Mouse (Mus musculus): ENCODE measurements around the gene Ucma. TPM values are rescaled to one million over a fixed set of nuclear protein-coding genes. Genes with fewer than 3 reads are reported as not detected.

The Ucma gene
- not detected in 2 replicates for total RNA-seq (2023)

DNA sequence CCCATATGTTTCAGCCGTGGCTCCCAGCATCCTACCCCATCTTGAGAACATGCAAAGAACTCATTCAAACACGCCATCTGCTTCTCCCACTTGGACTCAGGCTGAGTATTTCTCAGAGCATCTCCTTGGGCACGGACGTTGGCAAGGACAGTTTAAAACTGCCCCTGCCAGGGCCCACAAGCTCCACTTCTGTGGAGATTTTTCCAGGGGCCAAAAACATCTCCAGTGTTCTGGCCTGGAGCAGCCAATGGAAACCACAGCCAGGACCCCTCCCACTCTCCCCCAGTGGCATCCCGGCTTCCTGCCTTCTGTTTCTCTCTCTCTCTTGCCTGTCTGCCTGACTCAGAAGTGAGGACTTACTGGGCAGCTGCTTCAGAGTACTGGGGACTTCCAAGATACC is at the start of gene Ucma:
Ucma (plus strand) TSS at position 316 of the 400 bp plus-strand sequence.

GRCm38 (mm10) chr2:5012491-5013324 is 36.8 kb downstream of the Ucma start, which contains the start of gene Mcm10:
Gene Mcm10 (minus strand): TSS chr2:5012791.

Other genes starting within 250 kb of the Ucma start
- 16.3 and 16.7 TPM in 2 replicates for gene Sephs1, start 94.6 kb upstream of the Ucma start, total RNA-seq (2023)
- gene Phyh, start 57.1 kb upstream of the Ucma start, total RNA-seq (2023), result 27.9 and 49.9 TPM in 2 replicates
- 33.2 and 50.8 TPM in 2 replicates for gene Mcm10, start 36.7 kb downstream of the Ucma start, total RNA-seq (2023)
- gene Optn, start 87.9 kb downstream of the Ucma start, total RNA-seq (2023), result 50.2 and 75.2 TPM in 2 replicates
- not detected in 2 replicates for gene Ccdc3, start 161.7 kb downstream of the Ucma start, total RNA-seq (2023)